Mouse (Mus musculus): Measurements from ENCODE around the gene Gm20708. TPM values are rescaled to one million over a fixed set of nuclear protein-coding genes. Genes with fewer than 3 reads are reported as not detected.
"Not testable (repeated sequence)": the region's sequence is repeated elsewhere in the genome, so short reads cannot be mapped to it uniquely, and the experiment has no call there.

Gene Gm20708
- polyA plus RNA-seq, 1 experiment from 2014 or later, result 1.8 TPM

DNA sequence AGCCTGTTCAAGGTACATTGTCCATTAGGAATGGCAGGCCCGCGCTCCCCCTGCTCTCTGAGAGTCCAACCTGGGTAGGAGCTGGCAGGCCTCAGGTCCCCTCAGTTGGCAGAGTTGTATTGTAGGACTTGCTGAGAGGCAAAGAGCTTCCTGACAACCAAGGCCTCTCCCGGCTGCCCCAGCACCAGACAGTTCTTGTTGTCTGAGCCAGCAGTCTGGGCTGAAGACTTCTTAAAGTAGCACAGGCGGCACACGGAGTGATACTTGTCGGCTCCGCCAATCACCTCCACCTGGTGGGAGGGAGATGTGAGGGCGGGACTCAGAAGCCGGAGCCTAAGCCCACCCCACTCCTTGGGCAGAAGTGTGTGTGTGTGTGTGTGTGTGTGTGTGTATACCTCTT is 6.4 kb downstream of the Gm20708 start:
- H3K4me1 ChIP-seq (ENCODE audit: control insufficient read depth, insufficient read depth, low read depth, low read length); H3K27me3 ChIP-seq (replicated peaks; ENCODE audit: control insufficient read depth, insufficient read depth, low read length); H3K27ac ChIP-seq (ENCODE audit: low read depth, low read length); H3K36me3 ChIP-seq (ENCODE audit: control insufficient read depth, insufficient read depth, low read length); H3K4me2 ChIP-seq (ENCODE audit: low read length); ATAC-seq; H3K4me3 ChIP-seq (ENCODE audit: low read length); H3K9me3 ChIP-seq (ENCODE audit: control insufficient read depth, low read length); H3K9ac ChIP-seq (ENCODE audit: low read depth, low read length): not testable (repeated sequence)
- 86% methylated on average over 9 of the region's 9 CpGs for WGBS

DNA sequence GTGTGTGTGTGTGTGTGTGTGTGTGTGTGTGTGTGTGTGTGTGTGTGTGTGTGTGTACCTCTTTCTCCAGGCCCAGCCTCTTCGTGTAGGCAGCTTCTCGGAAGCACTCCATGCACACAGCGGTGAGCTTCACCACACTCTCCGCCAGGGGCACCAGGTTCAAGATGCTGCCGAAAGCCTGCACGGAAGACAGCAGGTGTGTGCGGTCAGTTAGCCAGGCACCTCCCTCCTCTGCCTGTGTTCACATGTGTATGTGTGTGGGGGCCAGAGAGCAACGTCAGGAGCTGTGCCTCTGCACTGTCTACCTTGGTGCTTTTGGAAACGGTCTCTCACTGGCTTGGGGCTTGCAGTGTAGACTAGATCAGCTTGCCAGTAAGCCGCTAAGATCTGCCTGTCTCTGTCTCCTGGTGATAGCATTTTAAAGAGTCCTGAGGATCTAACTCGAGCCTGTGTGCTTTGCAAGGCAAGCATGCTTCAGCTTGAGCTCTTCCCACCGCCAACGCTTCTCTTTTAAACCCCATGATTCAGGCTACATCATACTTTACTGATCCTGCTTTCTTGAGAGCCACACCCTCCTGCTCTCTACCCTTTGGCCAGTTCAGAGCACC is 7.0 kb downstream of the Gm20708 start:
- Histone ChIP-seq H3K27ac (ENCODE audit: low read depth, low read length) (no peak overlapping the region), H3K9me3 (ENCODE audit: control insufficient read depth, low read length) (no peaks in the 10 kb centered on the region), H3K27me3 (replicated peaks; ENCODE audit: control insufficient read depth, insufficient read depth, low read length) (no peaks in the 10 kb centered on the region), H3K4me1 (ENCODE audit: control insufficient read depth, insufficient read depth, low read depth, low read length) (no peaks in the 10 kb centered on the region), H3K4me3 (ENCODE audit: low read length) (no peak overlapping the region), H3K9ac (ENCODE audit: low read depth, low read length) (no peak overlapping the region), H3K4me2 (ENCODE audit: low read length) (no peak overlapping the region), H3K36me3 (ENCODE audit: control insufficient read depth, insufficient read depth, low read length) (no peaks in the 10 kb centered on the region)
- 89% methylated on average over 10 of the region's 13 CpGs for WGBS
- ATAC-seq, result no peak

DNA sequence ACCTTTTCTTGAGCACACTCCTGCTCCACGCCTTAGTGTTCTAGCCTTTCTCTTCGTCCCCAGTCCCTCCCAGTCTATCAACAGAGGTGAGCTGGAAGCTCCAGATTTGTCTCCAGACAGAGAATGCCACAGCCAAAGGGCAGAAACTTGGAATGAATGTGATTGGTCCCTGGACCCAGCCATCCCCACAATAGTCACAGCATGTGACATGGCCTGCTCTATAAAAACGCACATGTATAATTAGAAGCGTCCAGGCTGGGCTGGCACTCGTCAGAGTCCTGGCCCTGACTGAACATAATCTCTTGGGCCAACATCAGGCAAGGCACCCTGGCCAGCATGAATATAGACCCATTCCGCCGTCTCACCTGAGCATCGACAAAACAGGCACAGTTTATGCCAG is 9.6 kb downstream of the Gm20708 start:
- H3K4me1 ChIP-seq (ENCODE audit: control insufficient read depth, insufficient read depth, low read depth, low read length), result peaks cover 2% of the 10 kb centered on the region
- WGBS, result 48% methylated on average over 8 of the region's 8 CpGs

DNA sequence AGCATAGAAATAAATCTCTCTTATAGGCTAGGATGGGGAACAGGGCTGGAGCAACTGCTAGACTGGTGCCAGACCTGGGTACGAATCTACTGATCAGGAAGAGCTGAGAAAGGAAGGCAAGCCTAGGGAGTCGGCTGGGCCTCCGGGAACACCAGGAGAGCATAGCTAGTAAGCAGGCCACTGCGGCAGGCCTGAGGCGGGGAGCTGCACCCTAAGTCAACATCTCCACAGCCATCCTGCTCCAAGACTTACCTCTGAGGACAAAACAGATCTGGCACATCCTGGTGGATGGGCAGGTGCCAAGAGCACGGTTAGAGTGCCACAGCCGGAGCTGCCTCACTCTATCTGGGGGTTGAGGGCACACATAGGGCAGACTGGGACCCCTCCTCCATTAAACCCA is 10.7 kb downstream of the Gm20708 start:
- H3K4me3 ChIP-seq (ENCODE audit: low read length), result no peak overlapping the region
- no peak overlapping the region for H3K4me2 ChIP-seq (ENCODE audit: low read length)
- H3K4me1 ChIP-seq (ENCODE audit: control insufficient read depth, insufficient read depth, low read depth, low read length), result peaks cover 11% of the 10 kb centered on the region
- ATAC-seq, result no peak
- H3K27me3 ChIP-seq (replicated peaks; ENCODE audit: control insufficient read depth, insufficient read depth, low read length), result no peaks in the 10 kb centered on the region
- no peaks in the 10 kb centered on the region for H3K36me3 ChIP-seq (ENCODE audit: control insufficient read depth, insufficient read depth, low read length)
- H3K9ac ChIP-seq (ENCODE audit: low read depth, low read length), result no peak overlapping the region
- WGBS, result 91% methylated on average over 7 of the region's 7 CpGs
- H3K9me3 ChIP-seq (ENCODE audit: control insufficient read depth, low read length), result no peaks in the 10 kb centered on the region
- H3K27ac ChIP-seq (ENCODE audit: low read depth, low read length), result no peak overlapping the region

More for the DNA sequence above, 9.6 kb downstream of the Gm20708 start:
- no peak; the same call in 1 of the 2 replicates for ATAC-seq
- no peak overlapping the region for H3K4me3 ChIP-seq (ENCODE audit: low read length)
- no peaks in the 10 kb centered on the region for H3K27me3 ChIP-seq (replicated peaks; ENCODE audit: control insufficient read depth, insufficient read depth, low read length)
- no peak overlapping the region for H3K27ac ChIP-seq (ENCODE audit: low read depth, low read length)
- no peak overlapping the region for H3K4me2 ChIP-seq (ENCODE audit: low read length)
- H3K36me3 ChIP-seq (ENCODE audit: control insufficient read depth, insufficient read depth, low read length), result no peaks in the 10 kb centered on the region
- H3K9ac ChIP-seq (ENCODE audit: low read depth, low read length), result no peak overlapping the region
- no peaks in the 10 kb centered on the region for H3K9me3 ChIP-seq (ENCODE audit: control insufficient read depth, low read length)

DNA sequence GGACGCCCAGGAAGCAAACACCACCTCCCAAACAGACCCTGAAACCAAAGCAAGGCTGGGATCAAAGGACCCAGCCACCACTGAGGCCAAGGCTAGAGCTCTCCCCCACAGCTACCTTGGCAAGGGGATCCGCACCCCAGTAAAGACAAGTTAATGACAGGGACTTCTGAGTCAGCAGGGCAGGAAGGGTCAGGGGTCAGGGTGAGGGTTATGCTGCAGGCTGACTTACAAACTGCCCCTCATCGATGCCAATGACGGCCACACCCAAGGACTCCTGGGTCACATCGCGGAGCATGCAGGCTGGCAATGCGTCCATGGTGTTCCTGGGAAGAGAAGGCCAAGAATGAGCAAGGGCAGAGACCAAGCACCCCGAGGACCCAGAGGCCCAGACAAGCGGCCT is 12.4 kb downstream of the Gm20708 start:
- no peak overlapping the region for H3K9ac ChIP-seq (ENCODE audit: low read depth, low read length)
- 84% methylated on average over 9 of the region's 9 CpGs for WGBS
- no peaks in the 10 kb centered on the region for H3K9me3 ChIP-seq (ENCODE audit: control insufficient read depth, low read length)

DNA sequence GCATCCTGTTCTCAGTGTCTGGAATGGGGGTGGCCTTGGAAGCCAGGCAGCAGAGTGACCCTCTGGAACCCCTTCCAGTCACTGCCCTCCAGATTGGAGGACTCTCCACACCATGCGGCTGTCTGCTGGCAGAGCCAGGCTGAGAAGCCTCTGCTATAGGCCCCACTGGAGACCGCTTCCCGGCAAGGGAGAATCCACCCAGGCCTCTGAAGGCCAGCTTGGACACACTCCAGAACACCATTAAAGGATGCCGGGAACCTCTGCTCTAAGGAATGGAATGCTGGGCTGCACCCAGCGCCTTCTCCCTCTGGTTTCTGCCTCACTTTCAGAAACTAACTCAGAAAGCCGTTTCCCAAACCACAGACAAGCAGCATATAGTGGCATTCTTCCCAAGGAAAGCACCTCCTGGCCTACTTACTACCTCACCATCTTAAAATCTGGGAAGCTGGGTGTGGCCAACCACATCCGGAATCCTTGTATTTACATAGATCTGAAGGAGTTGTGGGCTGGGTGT is 13.3 kb downstream of the Gm20708 start:
- Histone ChIP-seq H3K4me2 (ENCODE audit: low read length) (no peak overlapping the region), H3K27ac (ENCODE audit: low read depth, low read length) (no peak overlapping the region), H3K27me3 (replicated peaks; ENCODE audit: control insufficient read depth, insufficient read depth, low read length) (no peaks in the 10 kb centered on the region), H3K9me3 (ENCODE audit: control insufficient read depth, low read length) (no peaks in the 10 kb centered on the region), H3K9ac (ENCODE audit: low read depth, low read length) (no peak overlapping the region), H3K4me1 (ENCODE audit: control insufficient read depth, insufficient read depth, low read depth, low read length) (peaks cover 30% of the 10 kb centered on the region), H3K36me3 (ENCODE audit: control insufficient read depth, insufficient read depth, low read length) (no peaks in the 10 kb centered on the region), H3K4me3 (ENCODE audit: low read length) (no peak overlapping the region)
- ATAC-seq, result no peak
- WGBS, result 80% methylated on average over 7 of the region's 7 CpGs

More for the DNA sequence above, 12.4 kb downstream of the Gm20708 start:
- H3K4me3 ChIP-seq (ENCODE audit: low read length), result no peak overlapping the region
- ATAC-seq, result no peak
- H3K4me2 ChIP-seq (ENCODE audit: low read length), result no peak overlapping the region
- H3K27ac ChIP-seq (ENCODE audit: low read depth, low read length), result no peak overlapping the region
- no peaks in the 10 kb centered on the region for H3K36me3 ChIP-seq (ENCODE audit: control insufficient read depth, insufficient read depth, low read length)
- no peaks in the 10 kb centered on the region for H3K27me3 ChIP-seq (replicated peaks; ENCODE audit: control insufficient read depth, insufficient read depth, low read length)
- H3K4me1 ChIP-seq (ENCODE audit: control insufficient read depth, insufficient read depth, low read depth, low read length), result peaks cover 26% of the 10 kb centered on the region

DNA sequence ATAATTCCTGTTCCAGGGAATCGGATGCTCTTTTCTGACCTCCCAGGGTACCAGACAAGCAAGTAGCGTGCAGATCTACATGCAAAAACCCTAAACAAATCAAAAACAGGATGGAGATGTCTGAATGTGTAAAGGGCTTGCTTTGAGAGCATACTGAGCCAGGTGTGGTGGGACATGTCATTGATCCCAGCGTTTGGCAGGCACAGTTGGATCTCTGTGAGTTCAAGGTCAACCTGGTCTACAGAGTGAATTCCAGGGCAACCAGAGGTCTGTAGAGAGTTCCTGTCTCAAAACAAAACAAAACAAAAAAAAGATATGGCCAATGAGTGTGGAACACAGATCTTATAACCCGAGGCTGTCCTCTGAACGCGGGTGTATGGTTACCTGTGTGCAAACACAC is 13.9 kb downstream of the Gm20708 start:
- Histone ChIP-seq H3K27ac (ENCODE audit: low read depth, low read length) (no peak overlapping the region), H3K9me3 (ENCODE audit: control insufficient read depth, low read length) (no peaks in the 10 kb centered on the region), H3K9ac (ENCODE audit: low read depth, low read length) (no peak overlapping the region), H3K4me3 (ENCODE audit: low read length) (no peak overlapping the region), H3K4me1 (ENCODE audit: control insufficient read depth, insufficient read depth, low read depth, low read length) (peaks cover 33% of the 10 kb centered on the region), H3K4me2 (ENCODE audit: low read length) (no peak overlapping the region), H3K36me3 (ENCODE audit: control insufficient read depth, insufficient read depth, low read length) (no peaks in the 10 kb centered on the region), H3K27me3 (replicated peaks; ENCODE audit: control insufficient read depth, insufficient read depth, low read length) (no peaks in the 10 kb centered on the region)
- 91% methylated on average over 6 of the region's 6 CpGs for WGBS
- no peak for ATAC-seq

DNA sequence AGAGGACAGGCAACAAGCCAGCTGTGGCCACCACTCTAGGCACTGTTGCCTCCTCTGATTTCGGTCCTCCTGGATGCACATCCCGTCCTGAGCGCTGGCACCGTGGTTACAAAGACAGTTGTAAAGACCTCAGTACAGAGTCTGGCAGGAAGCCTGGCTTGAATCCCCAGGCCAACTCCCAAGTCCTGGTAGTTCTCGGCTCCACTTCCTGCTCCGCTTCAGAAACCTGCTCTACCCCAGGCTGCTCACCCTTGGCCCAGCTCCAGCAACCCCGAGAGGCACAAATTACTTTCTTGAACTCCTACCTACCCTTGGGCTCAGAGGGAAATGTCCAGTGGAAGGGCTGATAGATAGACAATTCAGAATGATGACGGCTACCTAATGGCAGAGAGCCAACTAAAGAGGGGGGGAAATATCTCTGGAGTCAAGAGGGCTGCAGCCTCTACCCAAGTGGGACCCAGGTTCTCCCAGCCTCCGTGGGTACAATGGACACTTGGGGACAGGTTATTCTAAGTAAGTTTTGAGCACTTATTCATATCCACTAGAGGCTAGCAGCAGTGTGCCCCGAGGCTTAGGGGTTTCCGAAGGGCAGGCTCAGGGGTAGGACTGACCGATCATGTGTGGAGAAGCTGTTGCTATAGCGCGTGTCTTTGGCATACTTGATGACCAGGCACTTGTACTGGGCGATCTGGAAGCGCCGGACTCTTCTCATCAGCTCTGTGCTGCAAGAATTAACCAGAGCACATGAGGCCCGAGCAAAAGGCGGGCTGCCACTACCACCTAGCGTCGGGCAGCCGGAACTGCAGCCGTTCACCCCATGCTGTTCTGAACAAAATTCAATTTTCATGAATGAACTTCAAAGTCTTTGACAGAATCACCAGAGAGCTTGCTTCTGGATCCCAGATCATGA is 14.8 kb downstream of the Gm20708 start:
- H3K4me3 ChIP-seq (ENCODE audit: low read length), result peak overlapping the region; percentile 53

More for the DNA sequence above, 14.8 kb downstream of the Gm20708 start:
- WGBS, result 15% methylated on average over 23 of the region's 23 CpGs
- Histone ChIP-seq H3K4me2 (ENCODE audit: low read length) (peak overlapping the region; percentile 95), H3K27me3 (replicated peaks; ENCODE audit: control insufficient read depth, insufficient read depth, low read length) (no peaks in the 10 kb centered on the region), H3K9me3 (ENCODE audit: control insufficient read depth, low read length) (no peaks in the 10 kb centered on the region), H3K4me1 (ENCODE audit: control insufficient read depth, insufficient read depth, low read depth, low read length) (peaks cover 35% of the 10 kb centered on the region), H3K9ac (ENCODE audit: low read depth, low read length) (peak overlapping the region; percentile 35), H3K36me3 (ENCODE audit: control insufficient read depth, insufficient read depth, low read length) (no peaks in the 10 kb centered on the region), H3K27ac (ENCODE audit: low read depth, low read length) (peak overlapping the region; percentile 51; the same call in 1 of the 2 replicates)
- peak; percentile 85 for ATAC-seq
